ENCODE assay signal across 9 mouse cellular contexts in the genomic region with DNA sequence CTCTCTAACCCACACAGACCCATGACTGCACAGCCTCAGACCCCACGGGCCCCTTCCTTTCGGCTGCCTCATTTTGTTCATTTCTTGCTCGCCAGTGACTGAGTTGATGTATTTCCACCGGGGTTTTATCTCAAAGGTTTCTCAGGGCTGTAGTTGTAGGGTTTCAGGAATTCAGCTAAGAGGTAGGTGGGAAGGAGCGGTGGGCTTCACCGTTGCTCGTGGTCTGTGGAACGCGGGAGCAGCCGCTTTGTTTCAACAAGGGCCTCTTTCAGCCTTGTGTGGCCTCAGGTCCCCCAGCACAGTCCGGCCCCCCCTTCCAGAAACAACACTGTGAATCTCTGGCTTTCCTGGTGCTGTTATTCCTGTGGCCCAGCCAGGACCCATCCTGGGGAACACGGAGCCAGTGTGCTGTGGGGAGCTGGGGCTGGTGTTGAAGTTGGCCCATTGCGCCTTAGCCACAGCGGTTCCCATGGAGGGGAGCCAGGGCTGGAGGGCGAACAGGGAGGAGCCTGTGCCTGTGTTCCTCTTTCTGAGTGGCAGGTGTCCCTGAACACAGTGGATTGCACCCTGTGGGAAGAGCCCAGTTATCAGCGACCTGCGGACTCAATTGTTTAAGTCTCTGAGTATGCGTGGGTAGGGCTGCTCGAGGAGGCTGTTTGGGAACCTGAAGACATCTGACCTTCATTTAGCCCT.
DNase-seq lines count a peak whose midpoint lies in the region; ATAC-seq and TF ChIP-seq lines count a peak whose summit lies in the region.
"Had no signal": no experiment of that assay in that cellular context is flagged by ENCODE, and none has a peak within 500 bp of the region (broad histone marks: within the 10 kb centered on the region; RNA-seq: fewer than 3 reads in every experiment).

No protein-coding gene starts in this region.

- TF ChIP-seq CTCF in stomach, postnatal 0 days (IDR thresholded peaks at IDR 0.05; ENCODE audit: low read depth) = no peak

- DNase-seq in adrenal gland, adult 2 months = peak; percentile 30
- no peak for DNase-seq in adrenal gland, adult 8-10 months
- peak; percentile 35 for DNase-seq in ovary, adult 18-20 months (ENCODE audit: low spot score)
- no peak for DNase-seq in ovary, postnatal 10 days (ENCODE audit: low spot score)
- DNase-seq in heart, postnatal 4 days = peak; percentile 64
- DNase-seq in stomach, postnatal 0 days (ENCODE audit: low spot score) = no peak
- no peak for DNase-seq in thymus, postnatal 10 days (ENCODE audit: low spot score in 2 of 2)
- DNase-seq in kidney, postnatal 25 days = no peak
- DNase-seq: right cerebral cortex, postnatal 14 days had no signal

- WGBS in stomach, postnatal 0 days = 77% methylated on average over 19 of the region's 19 CpGs

- H3K9me3 ChIP-seq in stomach, postnatal 0 days (ENCODE audit: control insufficient read depth, low read length) = no peaks in the 10 kb centered on the region

- no peak for TF ChIP-seq EP300 in stomach, postnatal 0 days (optimal IDR thresholded peaks at IDR 0.05)

- H3K27ac ChIP-seq in stomach, postnatal 0 days (replicated peaks) = no peak overlapping the region

- H3K36me3 ChIP-seq in stomach, postnatal 0 days (ENCODE audit: control insufficient read depth, insufficient read depth, low read length) = no peaks in the 10 kb centered on the region

- peak; percentile 36; the same call in 1 of the 2 replicates for ATAC-seq in stomach, postnatal 0 days (ENCODE audit: low FRiP score, low TSS enrichment)

- H3K27me3 ChIP-seq in stomach, postnatal 0 days (ENCODE audit: control insufficient read depth, insufficient read depth, low read length) = no peaks in the 10 kb centered on the region

- H3K4me1 ChIP-seq in stomach, postnatal 0 days (replicated peaks; ENCODE audit: control insufficient read depth, insufficient read depth) = no peaks in the 10 kb centered on the region

- no peak overlapping the region for H3K9ac ChIP-seq in stomach, postnatal 0 days (ENCODE audit: low read length)

- no peak overlapping the region for H3K4me3 ChIP-seq in stomach, postnatal 0 days (ENCODE audit: low read depth, low read length)

- no peak overlapping the region for H3K4me2 ChIP-seq in stomach, postnatal 0 days (replicated peaks; ENCODE audit: low read depth)

Comparison
In these comparisons a context has a peak if more than half of its experiments do, and no peak if none do; other contexts are left out.
1. DNase-seq: peak in adrenal gland, adult 2 months (single experiment), ovary, adult 18-20 months (single experiment) and heart, postnatal 4 days (single experiment); none in adrenal gland, adult 8-10 months (single experiment), ovary, postnatal 10 days (single experiment), stomach, postnatal 0 days (single experiment), thymus, postnatal 10 days (0 of 2) and kidney, postnatal 25 days (0 of 2).